Mouse (Mus musculus) kidney, embryonic 15.5 days (tissue): Measurements from ENCODE around the gene Phldb1. TPM values are rescaled to one million over a fixed set of nuclear protein-coding genes. Genes with fewer than 3 reads are reported as not detected.

Experiments
- ATAC-seq: fragments of 200-750 bp; cut with Nextera tagmentation; replicated peaks from 2 replicates; pipeline ENCODE4 v1.8.0; 2017; ENCODE audit warnings: moderate TSS enrichment; ENCODE audit not compliant: low FRiP score
- H3K27ac ChIP-seq: fragments of 300-500 bp; sonication (generic); 2 replicates; pipeline ENCODE4 v1.5.1; 2015; ENCODE audit warnings: mild to moderate bottlenecking, inconsistent platforms
- H3K27me3 ChIP-seq: fragments of 300-500 bp; sonication (generic); 2 replicates; pipeline ENCODE4 v1.6.1; 2015; ENCODE audit warnings: inconsistent platforms
- H3K36me3 ChIP-seq: fragments of 300-500 bp; sonication (generic); 2 replicates; pipeline ENCODE4 v1.6.1; 2015; ENCODE audit warnings: inconsistent platforms
- H3K4me1 ChIP-seq: fragments of 300-500 bp; sonication (generic); 2 replicates; pipeline ENCODE4 v1.6.1; 2015; ENCODE audit warnings: inconsistent platforms
- H3K4me2 ChIP-seq: fragments of 300-500 bp; sonication (generic); 2 replicates; pipeline ENCODE4 v1.6.1; 2015; ENCODE audit warnings: moderate library complexity, mild to moderate bottlenecking, inconsistent platforms
- H3K4me3 ChIP-seq: fragments of 300-500 bp; sonication (generic); replicated peaks from 2 replicates; pipeline ENCODE4 v1.5.1; 2015; ENCODE audit warnings: mild to moderate bottlenecking, inconsistent platforms
- H3K9ac ChIP-seq: fragments of 300-500 bp; sonication (generic); 2 replicates; pipeline ENCODE4 v1.6.1; 2015; ENCODE audit warnings: mild to moderate bottlenecking, inconsistent platforms
- H3K9me3 ChIP-seq: fragments of 300-500 bp; sonication (generic); replicated peaks from 2 replicates; pipeline ENCODE4 v1.6.1; 2016; ENCODE audit warnings: inconsistent platforms
- WGBS: fragments of 180-500 bp; shearing (Covaris S2); methylation state at CpG from one replicate; pipeline ENCODE4 v1.1.7; 2015; ENCODE audit warnings: mixed read lengths; 5-methylcytosine and 5-hydroxymethylcytosine counted together
- polyA plus RNA-seq: library from polyadenylated mRNA; unstranded; fragments of >200 nt; fragmentation: Nextera tagmentation; extraction: Ambion mirVana; gene quantifications from 2 replicates; pipeline ENCODE4 v1.2.1, GENCODE M21; 2015

Gene Phldb1
- polyA plus RNA-seq, 1 experiment from 2014 or later: 36.4 TPM

DNA sequence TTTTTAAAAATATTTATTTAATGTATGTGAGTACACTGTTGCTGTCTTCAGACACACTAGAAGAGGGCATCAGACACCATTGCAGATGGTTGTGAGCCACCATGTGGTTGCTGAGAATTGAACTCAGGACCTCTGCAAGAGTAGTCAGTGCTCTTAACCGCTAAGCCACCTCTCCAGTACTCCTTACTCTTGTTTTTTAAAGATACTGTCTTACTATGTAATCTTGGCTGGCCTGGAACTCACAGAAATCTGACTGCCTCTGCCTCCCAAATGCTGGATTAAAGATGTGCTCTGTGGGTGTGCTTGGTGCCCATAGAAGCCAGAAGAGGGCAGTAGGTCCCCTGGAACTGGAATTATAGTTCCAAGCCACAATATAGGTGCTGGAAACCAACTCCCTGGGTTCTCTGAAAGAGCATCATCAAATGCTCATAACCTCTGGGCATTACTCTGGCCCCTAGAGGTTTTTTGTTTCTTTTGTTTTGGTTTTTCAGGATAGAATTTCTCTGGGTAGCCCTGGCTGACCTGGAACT is 5.7 kb upstream of the Phldb1 start:
- WGBS: 80% methylated on average over 1 of the region's 1 CpGs
- peaks cover 21% of the 10 kb centered on the region for H3K4me1 ChIP-seq
- H3K9me3 ChIP-seq: no peaks in the 10 kb centered on the region
- no peak overlapping the region for H3K4me2 ChIP-seq
- H3K36me3 ChIP-seq: peaks cover 48% of the 10 kb centered on the region
- H3K27ac ChIP-seq: no peak overlapping the region
- H3K27me3 ChIP-seq: no peaks in the 10 kb centered on the region
- no peak overlapping the region for H3K4me3 ChIP-seq
- H3K9ac ChIP-seq: no peak overlapping the region
- no peak for ATAC-seq

DNA sequence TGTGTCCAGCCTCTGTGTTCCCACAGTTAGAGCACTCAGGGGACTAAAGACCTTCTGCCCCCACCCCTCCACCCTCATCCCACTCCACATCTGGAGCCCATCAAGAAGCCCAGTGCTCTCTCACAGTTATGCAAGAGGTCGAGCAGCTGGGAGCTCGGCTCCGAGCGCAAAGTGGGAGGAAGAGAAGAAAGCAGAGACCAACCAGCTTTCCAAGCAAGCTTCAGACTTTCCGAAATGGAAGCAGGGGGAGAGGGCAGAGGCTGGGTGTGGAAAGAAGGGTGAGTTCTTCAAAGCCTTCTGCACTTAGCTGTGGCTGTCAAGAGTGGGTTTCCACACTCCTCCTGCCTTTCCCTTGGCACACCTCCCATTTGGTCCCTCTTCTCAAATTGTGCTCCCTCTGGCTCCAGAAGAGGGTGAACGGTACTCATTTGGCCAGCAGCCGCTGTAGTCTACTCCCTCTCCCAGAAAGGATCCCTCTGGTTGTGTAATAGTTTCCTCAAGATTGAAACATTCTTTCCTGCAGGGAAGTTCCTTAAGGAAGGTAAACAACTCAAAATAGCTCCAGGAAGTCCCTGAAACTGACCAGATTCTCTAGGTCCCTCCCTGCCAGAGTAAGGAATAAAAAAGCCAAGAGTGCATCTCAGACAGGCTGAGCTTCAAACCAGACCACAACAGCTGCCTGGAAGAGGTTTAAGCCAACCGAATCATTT is 2.4 kb upstream of the Phldb1 start:
- Histone ChIP-seq H3K9me3 (no peaks in the 10 kb centered on the region), H3K9ac (no peak overlapping the region), H3K4me2 (peak overlapping the region; percentile 39), H3K4me1 (peaks cover 53% of the 10 kb centered on the region), H3K27me3 (no peaks in the 10 kb centered on the region), H3K36me3 (peaks cover 15% of the 10 kb centered on the region), H3K27ac (peak overlapping the region; percentile 93), H3K4me3 (no peak overlapping the region)
- WGBS: 18% methylated on average over 8 of the region's 8 CpGs
- ATAC-seq: no peak

DNA sequence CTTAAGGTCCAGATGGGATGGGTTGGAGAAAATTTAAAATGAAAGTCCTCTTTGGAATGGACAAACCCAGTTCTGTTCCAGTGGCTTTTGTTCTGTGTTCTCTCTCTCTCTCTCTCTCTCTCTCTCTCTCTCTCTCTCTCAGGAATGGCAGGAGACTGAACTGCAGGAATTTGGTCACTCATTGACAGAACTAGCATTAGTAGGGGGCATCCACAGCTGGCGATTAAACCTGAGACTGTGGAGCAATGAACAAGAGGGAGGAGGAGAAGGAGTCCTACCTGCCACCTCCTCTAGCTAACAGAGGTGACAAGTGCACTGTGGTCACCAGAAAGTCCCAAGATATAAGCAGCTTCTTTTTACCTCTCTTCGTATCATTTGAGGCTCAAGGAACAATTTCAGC is 1.3 kb upstream of the Phldb1 start:
- Histone ChIP-seq H3K27me3 (no peaks in the 10 kb centered on the region), H3K36me3 (peaks cover 7% of the 10 kb centered on the region), H3K4me2 (peak overlapping the region; percentile 99), H3K9ac (no peak overlapping the region), H3K9me3 (no peaks in the 10 kb centered on the region), H3K4me1 (peaks cover 58% of the 10 kb centered on the region), H3K4me3 (no peak overlapping the region), H3K27ac (peak overlapping the region; percentile 93)
- WGBS: 62% methylated on average over 2 of the region's 2 CpGs
- 0 out of 2 replicates have a peak, but pooled peaks have one; percentile 23 for ATAC-seq

DNA sequence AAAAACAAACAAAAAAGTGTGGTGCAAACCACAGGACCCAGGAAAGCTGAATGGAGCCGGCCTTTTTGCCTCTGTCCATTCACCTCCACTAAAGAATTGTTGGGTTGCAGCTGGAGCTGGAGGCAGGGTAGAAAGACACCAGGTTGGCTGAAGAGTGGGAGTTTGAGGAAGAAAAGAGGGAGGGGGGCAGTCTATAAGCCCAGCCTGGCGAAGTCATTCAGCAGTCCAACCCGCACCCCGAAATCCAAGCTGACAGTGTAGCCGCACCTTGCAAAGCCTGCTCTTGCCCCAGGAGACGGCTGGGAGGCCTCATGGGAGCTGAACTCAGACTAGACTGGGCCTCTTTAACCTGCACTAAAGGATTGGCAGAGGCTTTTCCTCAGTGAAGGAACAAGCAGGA is 888 bp upstream of the Phldb1 start:
- Histone ChIP-seq H3K27ac (peak overlapping the region; percentile 93), H3K9me3 (no peaks in the 10 kb centered on the region), H3K27me3 (no peaks in the 10 kb centered on the region), H3K9ac (no peak overlapping the region), H3K4me2 (peak overlapping the region; percentile 99), H3K4me3 (no peak overlapping the region), H3K4me1 (peaks cover 58% of the 10 kb centered on the region), H3K36me3 (peaks cover 3% of the 10 kb centered on the region; the same call in 1 of the 2 replicates)
- 68% methylated on average over 6 of the region's 6 CpGs for WGBS
- no peak for ATAC-seq

DNA sequence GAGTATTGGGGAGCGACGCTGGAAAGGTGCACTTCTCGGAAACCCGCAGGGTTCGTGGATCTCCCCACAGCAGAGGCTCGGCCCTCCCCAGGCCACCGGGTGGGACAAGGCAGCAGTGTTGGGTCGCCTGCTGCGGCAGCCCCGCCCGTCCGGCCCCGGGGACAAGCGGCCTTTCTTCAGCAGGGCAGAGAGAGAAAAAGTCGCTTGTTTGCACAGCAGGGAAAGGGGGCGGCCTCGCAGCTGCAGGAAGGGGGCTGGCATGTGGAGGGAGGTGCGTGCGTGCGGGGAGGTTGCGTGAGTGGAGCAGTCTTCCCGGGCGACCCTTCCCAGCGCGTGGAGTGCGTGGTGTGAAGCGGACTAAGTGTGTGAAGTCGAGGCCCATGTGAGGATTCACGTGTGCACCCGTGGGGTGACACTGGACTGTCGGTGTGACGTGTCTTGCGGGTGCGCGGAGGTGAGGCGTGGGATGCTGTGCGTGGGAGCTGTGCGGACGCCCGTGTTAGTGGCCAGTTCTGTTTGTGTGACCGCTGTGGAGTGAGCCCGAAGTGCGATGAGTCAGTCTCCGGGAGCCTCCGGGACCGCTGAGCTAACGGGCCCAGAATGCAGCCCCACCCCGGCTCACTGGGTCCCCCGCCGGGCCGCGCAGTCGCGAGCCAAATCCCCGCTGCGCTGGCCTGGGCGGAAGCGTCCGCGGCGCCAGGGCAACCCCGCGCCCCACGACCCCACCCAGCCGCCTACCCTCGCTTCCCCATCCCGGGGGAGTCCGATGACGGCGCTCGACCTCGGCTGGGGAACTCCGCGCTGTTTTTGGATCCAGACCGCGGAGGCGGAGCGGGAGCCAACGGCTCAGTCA is 1.1 kb downstream of the Phldb1 start:
- H3K36me3 ChIP-seq: no peaks in the 10 kb centered on the region
- peak; percentile 31 for ATAC-seq
- peak overlapping the region; percentile 93 for H3K27ac ChIP-seq
- no peaks in the 10 kb centered on the region for H3K27me3 ChIP-seq
- H3K9me3 ChIP-seq: no peaks in the 10 kb centered on the region
- peaks cover 58% of the 10 kb centered on the region for H3K4me1 ChIP-seq
- H3K4me3 ChIP-seq: peak overlapping the region; percentile 73
- 1% methylated on average over 79 of the region's 79 CpGs for WGBS
- H3K9ac ChIP-seq: peak overlapping the region; percentile 64
- H3K4me2 ChIP-seq: peak overlapping the region; percentile 99

DNA sequence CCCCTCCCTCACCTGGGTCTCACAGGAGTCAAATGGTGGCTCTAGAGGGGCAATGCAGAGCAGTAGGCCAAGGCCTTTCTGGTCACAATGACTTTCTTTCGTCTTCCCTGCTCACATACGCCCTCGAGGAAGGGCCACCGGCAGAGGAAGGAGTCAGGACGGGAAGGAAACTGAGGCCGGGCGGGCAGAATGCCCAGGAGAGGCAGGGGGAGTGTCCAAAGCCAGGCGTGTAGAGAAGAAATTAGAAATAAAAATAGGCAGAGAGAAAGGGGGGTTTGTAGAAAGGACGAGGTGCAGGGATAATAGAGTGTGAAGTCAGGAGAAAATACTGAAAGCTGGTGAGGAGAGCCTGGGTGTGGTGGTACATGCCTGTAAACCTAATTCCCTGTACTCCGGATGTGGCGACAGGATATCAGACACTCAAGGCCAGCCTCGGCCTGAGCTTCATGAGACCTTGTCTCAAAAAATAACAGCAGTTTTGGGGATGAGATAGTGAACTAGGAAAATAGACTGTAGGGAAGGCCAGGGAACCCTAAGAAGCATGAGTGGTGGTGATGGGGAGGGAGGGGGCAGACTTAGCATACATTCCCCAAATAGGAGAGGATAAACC is 2.0 kb downstream of the Phldb1 start:
- Histone ChIP-seq H3K36me3 (no peaks in the 10 kb centered on the region), H3K4me1 (peaks cover 62% of the 10 kb centered on the region), H3K27me3 (no peaks in the 10 kb centered on the region), H3K9me3 (no peaks in the 10 kb centered on the region), H3K4me3 (peak overlapping the region; percentile 73), H3K9ac (peak overlapping the region; percentile 64), H3K27ac (peak overlapping the region; percentile 93), H3K4me2 (peak overlapping the region; percentile 99)
- WGBS: 56% methylated on average over 12 of the region's 12 CpGs
- no peak for ATAC-seq

DNA sequence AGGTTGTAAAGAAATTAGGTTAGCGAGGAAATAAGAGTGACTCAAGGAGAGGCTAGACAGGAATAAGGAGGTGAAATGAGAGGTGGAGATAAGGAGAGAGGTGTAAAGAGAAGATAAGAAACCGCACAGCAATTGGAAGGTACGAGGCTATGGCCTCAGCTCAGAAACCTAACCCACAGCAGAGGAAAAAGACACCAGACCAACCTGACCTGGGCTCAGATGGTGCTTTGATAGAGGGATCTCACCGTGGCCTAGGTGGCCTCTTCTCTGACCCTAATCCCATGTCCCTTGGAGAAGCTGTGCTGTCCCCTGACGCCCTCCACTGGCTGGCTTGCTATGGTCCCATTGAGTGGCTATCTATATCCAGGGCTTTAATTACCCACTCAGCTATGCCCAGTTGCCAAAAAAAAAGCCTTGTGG is 2.9 kb downstream of the Phldb1 start:
- 78% methylated on average over 5 of the region's 5 CpGs for WGBS
- H3K4me3 ChIP-seq: no peak overlapping the region
- no peaks in the 10 kb centered on the region for H3K27me3 ChIP-seq
- no peak for ATAC-seq
- no peaks in the 10 kb centered on the region for H3K36me3 ChIP-seq
- H3K4me2 ChIP-seq: peak overlapping the region; percentile 99
- H3K9ac ChIP-seq: no peak overlapping the region
- no peaks in the 10 kb centered on the region for H3K9me3 ChIP-seq
- no peak overlapping the region for H3K27ac ChIP-seq
- peaks cover 63% of the 10 kb centered on the region for H3K4me1 ChIP-seq

DNA sequence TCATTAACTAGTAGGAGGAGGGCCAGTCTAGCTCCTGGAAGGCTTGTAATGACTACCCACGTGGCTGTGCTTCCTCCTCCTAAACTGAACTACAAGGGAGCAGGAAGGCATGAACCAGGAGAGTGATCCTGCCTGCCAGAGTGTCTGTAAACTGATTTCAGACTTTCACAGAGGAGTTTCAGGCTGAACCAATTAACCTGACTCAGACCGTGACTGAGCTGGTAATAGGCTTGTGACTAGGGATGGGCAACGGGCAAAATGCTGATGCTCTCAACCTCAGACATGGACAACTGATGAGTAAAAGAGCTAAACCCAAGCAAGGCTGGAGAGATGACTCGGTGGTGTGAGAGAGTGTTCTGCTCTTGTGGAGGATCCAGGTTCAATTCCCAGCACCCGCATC is 7.6 kb downstream of the Phldb1 start:
- Histone ChIP-seq H3K4me2 (no peak overlapping the region), H3K27ac (peak overlapping the region; percentile 75), H3K4me3 (no peak overlapping the region), H3K9me3 (no peaks in the 10 kb centered on the region), H3K9ac (no peak overlapping the region), H3K4me1 (peaks cover 63% of the 10 kb centered on the region), H3K27me3 (no peaks in the 10 kb centered on the region), H3K36me3 (peaks cover 24% of the 10 kb centered on the region)
- 53% methylated on average over 5 of the region's 5 CpGs for WGBS
- ATAC-seq: no peak

DNA sequence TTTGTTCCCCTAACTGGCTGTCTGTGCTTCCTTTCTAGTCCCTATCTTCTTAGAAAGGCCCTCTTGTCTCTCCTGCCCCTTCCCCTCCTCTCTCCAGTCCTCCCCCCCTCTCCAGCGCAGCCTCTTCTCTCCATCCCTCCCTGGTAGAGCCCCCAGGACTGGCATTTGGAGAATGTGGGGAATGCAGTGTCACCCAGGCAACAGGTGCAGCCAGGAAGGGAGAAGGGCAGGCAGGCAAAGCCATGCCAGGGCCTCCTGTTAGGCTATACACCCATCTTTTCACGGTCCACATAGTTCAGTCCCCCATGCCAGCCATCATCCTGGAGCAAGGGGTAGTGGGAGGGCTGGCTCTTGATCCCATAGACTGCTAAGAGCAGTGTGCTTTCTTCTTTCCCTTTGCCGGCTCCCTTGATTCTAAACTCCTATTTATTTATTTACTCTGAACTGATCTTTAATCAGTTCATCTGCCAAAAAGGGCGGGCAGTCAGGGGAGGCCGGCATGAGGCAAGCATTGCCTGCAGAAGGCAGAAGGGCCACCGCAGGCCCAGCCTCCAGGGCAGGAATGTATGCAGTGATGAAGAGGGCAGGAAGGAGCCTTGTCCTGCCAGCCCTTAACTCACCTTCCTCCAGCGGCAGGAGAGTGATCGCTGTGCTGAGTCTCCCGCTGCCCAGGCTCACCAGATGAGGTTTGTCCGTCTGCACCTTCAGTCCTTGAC is 8.4 kb downstream of the Phldb1 start:
- Histone ChIP-seq H3K4me3 (0 out of 2 replicates have a peak overlapping the region, but pooled peaks have one; percentile 2), H3K27ac (peak overlapping the region; percentile 75), H3K9me3 (no peaks in the 10 kb centered on the region), H3K4me1 (peaks cover 64% of the 10 kb centered on the region), H3K9ac (0 out of 2 replicates have a peak overlapping the region, but pooled peaks have one; percentile 4), H3K4me2 (peak overlapping the region; percentile 30; the same call in 1 of the 2 replicates), H3K36me3 (peaks cover 24% of the 10 kb centered on the region), H3K27me3 (no peaks in the 10 kb centered on the region)
- 45% methylated on average over 10 of the region's 10 CpGs for WGBS
- peak; percentile 61 for ATAC-seq

DNA sequence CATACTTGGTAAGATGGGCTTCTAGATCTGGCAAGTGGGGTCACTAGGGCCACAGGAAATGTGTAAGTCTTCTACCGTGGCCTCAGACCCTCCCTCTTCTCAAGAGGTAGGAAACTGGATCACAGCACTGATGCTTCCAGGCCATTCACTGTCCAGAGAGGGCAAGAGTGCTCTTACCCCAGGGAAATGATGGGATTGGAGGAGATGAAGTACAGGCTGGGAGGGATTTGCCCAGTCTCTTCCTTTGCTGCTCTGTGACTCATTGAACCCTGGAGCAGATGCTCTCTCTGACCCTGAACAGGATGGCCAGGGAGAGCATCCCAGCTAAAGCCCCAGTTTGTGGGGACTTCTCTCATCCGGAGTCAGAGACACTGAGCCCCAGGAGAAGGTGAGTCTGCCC is 10.3 kb downstream of the Phldb1 start:
- ATAC-seq: no peak
- H3K36me3 ChIP-seq: peaks cover 24% of the 10 kb centered on the region
- H3K4me3 ChIP-seq: no peak overlapping the region
- WGBS: 51% methylated on average over 2 of the region's 2 CpGs
- no peaks in the 10 kb centered on the region for H3K27me3 ChIP-seq
- no peak overlapping the region for H3K9ac ChIP-seq
- peaks cover 82% of the 10 kb centered on the region for H3K4me1 ChIP-seq
- H3K4me2 ChIP-seq: no peak overlapping the region
- H3K27ac ChIP-seq: 0 out of 2 replicates have a peak overlapping the region, but pooled peaks have one; percentile 37
- no peaks in the 10 kb centered on the region for H3K9me3 ChIP-seq

DNA sequence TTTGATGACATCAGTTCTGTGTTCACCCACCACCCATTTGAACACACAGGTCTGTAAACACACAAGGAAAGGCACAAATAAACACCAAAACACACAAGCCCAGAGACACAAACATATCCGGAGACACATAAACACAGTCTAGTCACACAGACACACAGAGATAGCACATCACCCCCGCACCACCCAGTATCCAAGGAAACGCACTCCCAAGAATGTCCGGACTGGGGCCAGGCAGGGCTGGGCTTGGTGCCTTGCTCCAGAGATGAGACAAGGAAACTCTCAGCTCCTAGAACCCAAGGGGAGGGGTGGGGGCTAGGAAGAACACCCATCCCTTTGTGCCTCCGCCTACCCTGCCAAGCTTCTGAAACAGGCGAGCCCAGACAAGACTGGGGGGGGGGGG is 10.8 kb downstream of the Phldb1 start:
- no peak overlapping the region for H3K4me2 ChIP-seq
- no peak overlapping the region for H3K9ac ChIP-seq
- ATAC-seq: no peak
- peaks cover 86% of the 10 kb centered on the region for H3K4me1 ChIP-seq
- no peaks in the 10 kb centered on the region for H3K27me3 ChIP-seq
- H3K4me3 ChIP-seq: no peak overlapping the region
- H3K36me3 ChIP-seq: peaks cover 24% of the 10 kb centered on the region
- H3K27ac ChIP-seq: peak overlapping the region; percentile 64
- H3K9me3 ChIP-seq: no peaks in the 10 kb centered on the region
- WGBS: 71% methylated on average over 6 of the region's 6 CpGs
